Mouse (Mus musculus) kidney, adult 2 months (tissue): ENCODE results near the gene Patl2.

ENCODE experiments used
- CTCF ChIP-seq: fragments of 200-500 bp; conservative IDR thresholded peaks from 2 replicates; pipeline ENCODE4 v1.5.1; 2011; ENCODE audit warnings: low read depth, mild to moderate bottlenecking, control low read depth, low read length, moderate library complexity, mixed read lengths; ENCODE audit not compliant: insufficient read depth, insufficient read length
- POLR2A ChIP-seq: fragments of 200-500 bp; IDR thresholded peaks from one replicate; pipeline ENCODE4 v1.6.1; 2011; ENCODE audit warnings: low read depth, low read length, control low read depth

GRCm38 (mm10) chr2:122164293-122164692 lies 21.7 kb downstream of the Patl2 start:
- no peak for TF ChIP-seq CTCF
- TF ChIP-seq POLR2A: no peak
